Mouse (Mus musculus): ENCODE results near the gene Rbm8a2.
"Not testable (repeated sequence)": the region's sequence is repeated elsewhere in the genome, so short reads cannot be mapped to it uniquely, and the experiment has no call there.

Gene Rbm8a2

DNA sequence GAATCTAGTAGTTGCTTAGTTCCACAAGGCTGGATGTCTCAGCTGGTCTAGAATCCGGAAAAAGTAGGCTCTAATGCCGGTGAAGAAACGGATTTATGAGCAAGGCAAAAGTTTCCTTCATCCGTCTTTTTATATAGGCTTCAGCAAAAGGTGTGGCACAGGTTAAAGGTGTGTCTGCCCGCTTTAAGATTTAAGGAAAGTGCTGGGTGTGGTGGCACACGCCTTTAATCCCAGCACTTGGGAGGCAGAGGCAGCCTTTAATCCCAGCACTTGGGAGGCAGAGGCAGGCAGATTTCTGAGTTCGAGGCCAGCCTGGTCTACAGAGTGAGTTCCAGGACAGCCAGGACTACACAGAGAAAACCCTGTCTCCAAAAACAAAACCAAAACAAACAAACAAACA lies at the start of gene Rbm8a2:
Gene Rbm8a2 (minus strand): TSS at position 101 of the 400 bp plus-strand sequence.
- DNase-seq: not testable (repeated sequence)

DNA sequence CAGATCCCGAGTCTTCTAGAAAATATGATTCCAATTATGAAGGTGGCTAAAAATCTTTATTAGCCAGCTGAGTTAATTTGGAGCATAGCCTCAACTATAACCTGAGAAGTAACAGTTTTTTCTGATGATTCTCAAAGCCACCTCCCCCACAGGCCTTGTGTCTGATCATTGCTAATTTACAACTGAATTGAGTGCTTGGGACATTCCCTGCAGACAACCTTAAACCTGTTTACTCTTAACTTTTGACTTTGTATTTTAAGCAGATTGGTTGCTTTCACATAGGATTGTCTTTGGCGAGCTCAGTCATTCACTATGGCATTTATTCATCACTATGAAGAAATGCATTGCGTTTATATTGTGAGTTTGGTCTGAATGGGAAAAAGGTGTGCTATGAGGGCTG lies 49.5 kb upstream of the Rbm8a2 start:
- DNase-seq: no peak

DNA sequence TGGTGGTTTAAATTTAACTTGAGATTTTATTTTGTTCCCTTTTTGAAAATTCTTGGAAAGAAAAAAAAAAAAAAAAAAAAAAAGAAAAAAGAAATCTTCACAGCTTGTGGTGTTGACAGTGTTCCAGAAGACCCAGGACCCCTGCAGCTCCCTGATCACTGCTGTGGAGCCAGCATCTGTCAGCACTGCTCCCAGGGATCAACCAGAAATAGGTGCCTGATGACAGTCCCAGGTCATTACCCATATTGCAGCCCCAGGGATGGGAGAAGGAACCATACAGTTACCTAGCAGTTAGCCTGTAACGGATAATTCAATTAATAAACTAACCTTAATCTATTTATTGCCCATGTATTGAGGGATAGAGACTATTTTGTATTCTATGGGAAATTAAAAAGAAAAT lies 45.6 kb upstream of the Rbm8a2 start:
- peak; percentile 50 for DNase-seq

DNA sequence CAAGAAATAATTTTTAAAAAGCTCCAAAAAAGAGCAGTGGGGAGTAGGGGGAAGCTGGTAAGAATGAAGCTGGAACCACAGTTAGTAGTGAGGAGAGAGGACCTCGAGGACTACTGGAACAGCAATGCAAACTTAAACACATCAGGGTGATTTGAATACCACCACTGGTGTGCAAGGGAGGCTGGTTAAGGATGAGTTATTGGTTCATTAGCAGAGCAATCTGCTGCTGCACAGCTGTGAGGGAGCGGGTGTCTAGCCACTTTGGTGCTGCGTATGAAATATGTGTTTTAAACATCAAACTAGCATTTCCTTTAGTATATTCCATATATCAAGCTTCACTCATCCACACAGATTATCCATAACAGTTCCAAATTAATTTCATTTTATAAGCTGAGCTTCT lies 39.6 kb upstream of the Rbm8a2 start:
- DNase-seq: no peak

DNA sequence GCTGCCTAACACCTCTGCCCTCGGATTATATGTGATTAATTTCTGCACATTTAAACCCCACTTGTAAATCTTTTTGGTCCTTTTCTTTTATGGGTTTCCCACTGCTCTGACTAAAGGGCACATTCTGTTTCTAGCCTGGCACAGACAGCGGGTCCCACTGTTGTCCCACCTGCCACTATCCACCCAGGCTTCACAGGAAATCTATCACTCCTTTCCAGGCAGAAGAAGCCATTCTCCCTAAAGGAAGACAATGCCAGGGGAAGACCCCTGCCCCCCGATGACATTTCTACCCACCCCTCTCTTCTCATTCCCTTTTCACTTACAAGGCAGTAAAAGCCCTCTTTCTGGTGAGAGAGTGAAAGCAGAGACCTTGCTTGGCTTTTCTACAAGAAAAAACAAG lies 37.2 kb upstream of the Rbm8a2 start:
- DNase-seq: peak; percentile 54

DNA sequence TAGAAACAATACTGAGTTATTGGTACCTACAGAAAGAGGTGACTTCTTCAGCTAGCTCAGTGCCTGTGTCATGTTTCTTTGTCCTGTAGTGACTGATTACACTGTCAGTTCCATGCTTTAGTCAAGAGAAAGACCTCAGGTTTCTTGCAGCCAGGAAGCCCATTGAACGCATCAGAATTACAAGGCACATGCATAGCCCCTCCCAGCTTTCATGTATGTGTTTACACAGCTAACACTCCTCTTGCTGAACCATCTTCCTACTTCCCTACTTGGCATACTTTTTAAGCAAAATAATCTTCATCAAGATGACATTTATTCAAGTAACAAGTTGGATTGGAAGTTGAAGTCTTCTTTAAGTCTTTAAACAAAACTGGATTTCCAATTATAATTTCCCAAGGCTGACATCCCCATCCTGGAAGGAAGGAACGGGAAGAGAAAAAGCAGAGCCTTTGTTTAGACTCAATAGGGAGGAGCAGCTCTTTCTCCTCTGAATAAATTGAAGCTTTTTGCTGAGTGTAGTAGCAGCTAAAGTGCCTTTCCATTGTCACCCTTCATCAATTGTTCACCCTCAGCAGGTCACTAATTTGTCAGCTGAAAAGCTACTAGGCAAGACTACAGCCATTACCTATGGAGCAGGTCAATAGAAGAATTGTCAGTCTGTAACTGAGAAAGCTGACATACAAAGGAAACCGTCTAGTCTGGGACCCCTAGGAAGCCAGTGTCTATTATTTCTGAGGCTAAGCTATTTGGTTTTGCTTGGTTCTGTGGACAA lies 34.8 kb upstream of the Rbm8a2 start:
- no peak for DNase-seq

DNA sequence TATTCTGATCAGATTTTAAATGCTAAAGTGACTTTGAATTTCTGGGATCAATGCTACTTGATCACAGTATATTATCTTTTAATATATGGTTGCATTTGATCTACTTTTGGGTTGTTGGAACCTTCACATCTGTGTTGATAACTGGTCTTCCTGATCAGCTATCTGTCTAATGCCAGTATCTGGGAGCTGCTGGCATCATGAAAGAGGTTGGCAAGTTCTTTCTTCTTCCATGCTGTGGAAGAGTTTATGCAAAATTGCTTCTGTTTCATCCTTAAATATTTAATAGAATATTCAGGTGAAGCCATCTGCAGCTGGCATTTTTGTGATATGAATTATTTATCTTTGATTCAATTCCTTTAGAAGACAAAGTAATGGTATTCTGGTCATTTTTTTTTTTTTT lies 32.6 kb upstream of the Rbm8a2 start:
- DNase-seq: no peak

DNA sequence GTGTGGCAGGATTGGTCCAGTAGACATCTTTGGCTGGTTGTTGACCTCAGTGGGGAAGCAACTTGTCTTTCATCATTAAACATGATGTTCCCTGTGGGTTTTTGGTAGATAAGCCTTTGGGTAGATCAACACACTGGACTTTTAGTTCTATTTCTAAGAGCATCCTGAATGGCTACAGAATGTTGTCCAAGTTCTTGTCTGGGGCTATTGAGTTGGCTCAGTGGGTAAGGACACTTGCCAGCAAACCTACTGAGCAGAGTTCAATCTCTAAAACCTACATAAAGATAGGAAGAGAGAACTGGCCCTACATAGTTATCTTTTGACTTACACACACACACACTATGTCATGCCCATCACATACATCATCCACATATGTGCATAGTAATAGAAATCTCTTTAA lies 32.2 kb upstream of the Rbm8a2 start:
- DNase-seq: peak; percentile 42

DNA sequence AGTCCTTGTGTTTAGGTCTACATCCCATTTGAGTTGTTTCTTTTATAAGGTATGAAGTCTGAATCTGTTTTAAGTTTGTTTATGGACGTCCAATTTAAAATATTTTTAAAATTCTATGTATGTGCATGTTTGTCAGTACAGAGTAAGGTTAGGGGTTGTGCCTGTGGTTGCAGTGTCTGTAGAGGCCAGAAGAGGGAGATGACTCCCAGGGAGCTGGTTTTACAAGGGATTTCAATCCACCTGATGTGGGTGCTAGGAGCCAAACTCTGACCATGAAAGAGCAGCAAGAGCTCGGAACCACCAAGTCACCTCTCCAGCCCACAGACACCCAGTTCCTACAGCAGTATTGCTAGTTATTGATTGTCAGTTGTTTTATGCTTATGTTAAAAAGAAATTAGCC lies 29.5 kb upstream of the Rbm8a2 start:
- no peak for DNase-seq

DNA sequence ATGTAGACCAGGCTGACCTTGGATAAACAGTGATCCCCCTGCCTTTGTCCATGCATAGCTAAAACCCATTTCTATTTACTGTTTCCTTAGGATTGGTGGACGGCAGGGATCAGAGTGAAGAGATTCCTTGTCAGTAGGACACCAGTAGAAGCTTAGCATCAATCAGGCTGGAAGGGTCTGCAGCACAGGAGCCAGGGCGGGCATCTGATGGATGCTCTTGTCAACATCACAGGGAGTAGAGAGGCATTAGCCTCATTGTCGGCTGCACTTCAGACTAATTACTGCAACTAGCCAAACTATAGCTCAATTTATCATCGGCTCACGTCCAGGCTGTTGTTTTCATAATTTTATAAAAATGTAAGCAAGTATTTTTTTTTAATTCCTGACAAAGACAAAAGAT lies 21.7 kb upstream of the Rbm8a2 start:
- DNase-seq: no peak

DNA sequence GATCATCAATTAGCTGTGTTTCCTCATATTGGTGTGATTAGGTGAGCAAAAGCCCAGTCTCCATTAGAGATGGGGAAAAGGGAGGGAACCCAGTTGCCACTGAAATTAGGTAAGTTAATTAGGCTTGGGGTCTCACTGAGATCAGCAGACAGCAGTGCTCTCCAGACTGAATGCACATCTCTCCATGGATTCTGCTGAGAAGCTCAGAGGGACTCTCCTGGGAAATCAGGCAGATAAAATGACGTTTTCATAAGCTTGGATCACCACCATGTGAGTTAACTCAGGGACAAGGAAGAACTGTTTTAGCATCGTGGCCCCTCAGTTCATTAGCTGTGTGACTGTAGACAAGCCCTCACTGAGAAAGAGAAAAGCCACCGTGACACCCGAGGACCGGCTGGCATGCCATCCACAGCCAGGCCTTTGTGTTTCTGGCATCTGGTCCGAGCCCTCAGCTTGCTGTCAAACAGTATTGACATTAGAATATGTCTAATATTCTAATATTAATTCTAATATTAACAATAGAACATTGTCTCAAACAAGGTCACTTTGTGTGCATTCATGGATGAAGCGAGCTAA lies 18.2 kb upstream of the Rbm8a2 start:
- no peak for DNase-seq

DNA sequence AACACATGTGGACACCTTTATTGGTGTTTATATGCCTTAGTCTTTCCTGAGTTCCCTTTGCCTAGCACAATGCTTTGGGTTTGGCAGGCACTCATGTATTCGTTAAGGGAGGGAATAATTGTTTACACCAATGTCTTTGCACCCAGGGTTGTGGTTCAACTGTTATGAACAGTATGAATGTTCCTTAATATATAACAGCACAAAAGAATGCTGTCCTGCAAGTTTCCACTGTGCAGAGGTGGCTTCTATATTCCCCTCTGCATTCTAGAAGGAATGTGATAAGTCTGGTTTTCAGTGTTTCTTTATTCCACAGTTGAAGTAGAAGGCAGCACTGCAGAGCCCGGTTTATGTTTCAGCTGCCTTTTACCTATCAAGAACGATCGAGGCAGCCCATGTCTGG lies 10.0 kb upstream of the Rbm8a2 start:
- no peak for DNase-seq

DNA sequence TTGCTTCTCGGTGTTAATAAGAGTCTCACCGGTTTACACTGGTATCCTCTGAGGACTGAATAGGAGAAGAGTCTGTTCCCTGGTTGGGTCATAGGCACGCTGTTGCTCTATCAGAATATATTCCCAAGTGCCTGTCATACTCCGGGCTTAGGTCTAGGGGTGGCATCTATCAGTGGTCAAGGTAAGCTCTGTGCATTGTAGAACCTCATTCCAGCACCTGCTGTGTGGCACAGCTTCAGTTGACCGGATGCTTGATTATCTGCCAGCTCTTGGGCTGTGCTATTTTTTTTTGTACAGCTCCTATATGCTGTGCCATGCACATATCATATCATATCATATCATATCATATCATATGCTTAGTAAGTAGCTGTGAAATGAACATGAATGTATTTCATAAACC lies 9.5 kb upstream of the Rbm8a2 start:
- DNase-seq: peak; percentile 30

DNA sequence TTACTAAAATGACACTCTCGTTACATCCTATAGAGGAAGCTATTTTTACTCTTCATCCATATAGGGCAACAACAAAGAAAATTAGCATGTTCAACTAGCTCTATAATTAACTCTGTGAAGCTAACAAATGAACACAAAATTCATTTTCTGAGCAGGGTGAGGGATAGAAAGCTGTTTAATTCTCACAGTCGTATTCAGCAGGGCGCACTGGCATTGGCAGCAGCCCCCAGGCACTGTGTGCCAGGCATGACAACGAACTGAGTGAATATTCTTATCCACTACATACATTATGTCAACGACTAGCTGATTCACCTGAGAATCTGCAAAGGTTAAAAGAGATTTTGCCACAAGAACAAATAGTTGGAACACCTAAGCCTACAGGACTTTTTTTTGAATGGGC lies 8.2 kb downstream of the Rbm8a2 start:
- DNase-seq: no peak

DNA sequence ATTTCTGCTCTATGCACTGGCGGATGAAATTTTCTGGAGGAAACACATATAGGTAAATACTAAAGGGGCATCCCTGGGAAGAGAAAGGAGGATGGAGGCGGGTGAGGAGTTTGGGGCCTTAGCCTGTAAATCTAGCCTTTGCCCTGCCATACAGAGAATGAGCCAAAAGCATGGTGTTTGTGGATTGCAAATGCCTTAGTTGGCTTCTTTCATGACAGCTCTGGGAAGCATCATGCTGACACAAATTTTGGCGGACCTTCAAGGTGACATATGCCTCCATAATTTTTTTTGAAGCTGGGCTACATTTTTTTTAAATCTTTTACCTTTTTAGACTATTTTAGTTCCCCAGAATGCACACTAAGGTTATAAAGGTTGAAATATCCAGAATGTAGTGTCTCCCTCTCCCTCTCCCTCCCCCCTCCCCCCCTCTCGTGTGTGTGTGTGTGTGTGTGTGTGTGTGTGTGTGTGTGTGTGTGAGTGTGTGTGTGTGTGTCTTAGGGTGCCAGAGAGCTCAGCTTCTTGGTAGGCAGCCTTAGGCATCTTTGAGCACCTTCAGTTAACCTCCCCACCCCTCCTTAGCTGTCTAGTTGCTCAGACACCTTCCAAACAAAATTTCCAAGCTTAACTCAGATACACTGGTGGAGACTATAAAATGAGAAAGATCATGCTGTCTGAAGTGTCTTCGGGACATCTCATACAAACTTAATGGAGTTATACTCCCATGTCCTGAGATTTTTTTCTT lies 11.7 kb downstream of the Rbm8a2 start:
- peak; percentile 89 for DNase-seq

DNA sequence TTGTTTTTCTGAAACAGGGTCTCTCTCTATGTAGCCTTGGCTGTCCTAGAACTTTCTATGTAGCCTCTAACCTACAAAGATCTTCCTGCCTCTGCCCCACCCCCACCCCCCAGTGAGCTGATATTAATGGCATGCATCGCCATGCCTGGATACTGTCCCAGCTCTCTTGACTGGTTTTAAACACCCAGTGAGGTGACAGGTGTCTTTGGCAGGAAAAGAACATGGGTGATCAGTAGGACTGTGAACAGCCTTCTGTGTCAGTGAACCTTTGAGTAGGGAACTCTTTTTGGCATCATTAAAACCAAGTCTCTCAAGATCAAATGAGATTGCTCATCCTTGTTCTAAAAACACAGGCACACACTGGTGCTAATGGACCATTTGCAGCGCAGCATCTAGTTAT lies 17.1 kb downstream of the Rbm8a2 start:
- DNase-seq: peak; percentile 36

DNA sequence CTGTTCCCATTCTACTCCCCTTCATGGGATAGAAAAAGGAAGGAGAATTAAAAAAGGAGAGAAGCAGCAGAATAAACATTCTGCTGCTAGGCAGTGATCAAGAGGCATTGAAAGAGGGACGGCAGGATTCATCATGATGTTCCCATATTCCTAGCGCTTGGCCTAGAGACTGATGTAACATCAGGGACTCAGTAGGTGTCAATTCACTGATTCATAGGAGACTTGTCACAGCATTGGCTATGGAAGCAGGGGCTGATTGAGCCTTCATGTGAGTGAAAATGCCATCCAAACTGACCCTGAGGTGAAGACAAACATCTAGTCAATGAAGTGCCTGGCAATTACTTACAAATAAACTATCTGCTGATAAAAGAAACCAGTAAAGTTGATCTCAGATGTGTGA lies 28.1 kb downstream of the Rbm8a2 start:
- DNase-seq: no peak

DNA sequence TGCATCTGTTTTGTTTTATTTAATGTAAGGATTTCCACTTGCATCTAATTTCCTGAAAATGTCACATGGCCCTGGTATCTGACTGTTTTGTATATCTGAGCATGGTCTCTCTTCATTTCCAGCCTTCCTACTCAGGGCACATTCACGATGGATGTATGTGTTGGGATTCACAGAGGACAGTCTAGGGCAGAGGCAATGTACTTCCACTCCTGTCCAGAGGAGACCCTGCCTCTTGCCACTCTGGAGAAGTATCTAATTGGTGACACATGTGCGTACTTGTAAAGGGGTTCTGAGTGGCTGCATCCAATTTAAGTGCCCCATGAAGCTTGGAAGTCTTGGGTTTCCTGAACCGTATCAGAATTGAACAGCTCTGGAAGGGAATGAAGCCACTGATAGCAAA lies 28.5 kb downstream of the Rbm8a2 start:
- DNase-seq: no peak

DNA sequence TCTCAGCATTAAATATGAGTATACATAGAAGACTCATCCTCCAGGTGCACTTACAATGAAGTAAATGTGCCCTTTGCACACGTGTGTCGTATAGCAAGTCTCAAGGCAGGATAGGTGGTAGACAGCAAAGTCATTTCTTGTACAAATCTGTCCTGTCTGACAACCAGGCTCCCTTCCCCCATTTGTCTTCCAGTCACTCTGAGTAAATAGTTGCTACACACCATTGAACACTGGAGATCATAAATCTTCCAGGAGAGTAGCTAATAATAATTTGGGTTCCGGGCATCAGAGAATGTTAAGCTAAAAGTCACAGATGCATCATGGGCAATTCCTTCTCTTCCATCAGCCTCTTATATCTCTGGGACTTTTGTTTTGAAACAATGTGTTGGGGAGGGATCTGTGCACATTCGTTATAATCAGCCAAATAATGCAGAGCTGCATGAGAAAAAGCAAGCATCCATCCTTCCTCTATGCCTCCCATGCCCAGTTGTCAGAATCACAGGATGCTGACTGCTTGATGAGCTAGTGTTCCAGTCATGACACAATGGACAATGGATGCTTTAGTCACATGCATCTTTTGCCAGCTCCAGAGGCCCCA lies 32.1 kb downstream of the Rbm8a2 start:
- no peak for DNase-seq

DNA sequence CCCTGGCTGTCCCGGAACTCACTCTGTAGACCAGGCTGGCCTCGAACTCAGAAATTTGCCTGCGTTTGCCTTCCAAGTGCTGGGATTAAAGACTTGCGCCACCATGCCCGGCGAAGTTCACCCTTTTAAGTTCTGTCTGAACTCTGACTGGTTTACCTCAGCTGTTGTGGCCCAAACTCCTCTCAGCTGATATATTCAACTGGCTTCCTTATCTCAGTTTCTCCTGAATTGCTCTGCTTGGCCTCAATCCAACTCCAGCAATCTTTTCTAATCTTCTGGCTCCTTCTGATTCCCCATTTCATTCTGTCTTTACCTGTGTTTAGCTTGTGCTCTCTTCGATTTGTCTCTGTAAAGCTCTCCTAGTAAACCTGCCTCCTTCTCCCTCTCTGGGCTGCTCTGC lies 35.7 kb downstream of the Rbm8a2 start:
- no peak for DNase-seq

DNA sequence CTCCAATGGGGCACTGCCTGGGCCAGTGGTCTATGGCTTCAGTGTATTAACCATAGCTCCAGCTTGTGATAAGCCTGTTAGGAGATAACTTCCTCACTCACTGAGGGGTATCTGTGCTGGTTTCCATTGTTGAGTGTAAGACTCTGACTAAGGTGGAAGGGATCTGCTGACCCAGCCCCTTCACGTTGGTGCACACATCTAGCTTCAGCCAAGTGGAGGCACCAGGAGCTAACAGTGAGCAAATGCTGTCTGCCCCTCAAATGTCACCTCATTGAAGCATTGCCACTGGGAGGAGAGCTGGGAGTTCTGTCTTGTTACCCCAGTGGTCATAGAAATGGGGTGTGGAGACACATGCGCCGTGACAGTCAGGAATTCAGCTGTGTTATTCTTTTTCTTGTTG lies 40.2 kb downstream of the Rbm8a2 start:
- no peak for DNase-seq

DNA sequence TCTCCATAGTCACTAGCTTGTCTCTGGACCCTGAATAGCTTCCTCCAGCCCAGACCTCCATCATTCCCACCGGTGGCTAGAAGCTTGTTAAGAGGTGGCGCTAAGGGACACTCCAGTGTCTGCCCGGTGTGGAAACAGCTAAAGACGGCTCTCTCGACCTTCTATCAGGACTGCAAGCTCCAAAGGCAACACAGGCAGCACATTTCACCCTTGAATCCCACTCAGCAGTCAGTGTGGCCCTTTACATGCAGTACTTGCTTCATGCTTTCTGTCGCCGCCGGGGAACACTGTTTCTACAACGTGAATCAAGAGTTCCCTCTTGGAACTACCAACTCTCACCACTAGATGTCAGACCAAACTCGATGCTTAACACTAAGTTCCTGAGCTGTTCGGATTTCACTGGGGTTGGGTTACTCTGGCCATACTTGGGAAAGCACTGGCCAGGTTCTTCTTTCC lies 42.6 kb downstream of the Rbm8a2 start:
- peak; percentile 70 for DNase-seq

DNA sequence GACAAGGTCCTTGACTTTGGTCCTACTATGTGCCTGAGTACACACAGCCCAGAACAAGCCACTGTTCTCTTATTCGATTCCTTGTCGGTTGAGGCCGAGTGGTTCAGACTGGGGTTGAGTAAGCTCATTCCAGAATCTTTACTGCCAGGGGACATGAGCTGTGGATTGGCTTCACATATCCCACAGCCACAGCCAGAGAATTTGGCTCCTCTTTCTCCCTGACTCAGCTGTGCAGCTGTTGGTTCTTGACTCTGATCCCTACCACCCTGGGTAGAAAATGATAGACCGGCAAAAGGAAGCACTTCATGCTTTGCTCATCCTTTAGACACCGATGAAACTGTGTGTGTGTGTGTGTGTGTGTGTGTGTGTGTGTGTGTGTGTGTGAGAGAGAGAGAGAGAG lies 47.5 kb downstream of the Rbm8a2 start:
- no peak for DNase-seq

Measured in cerebellum, adult 11-12 months (tissue).